Mouse (Mus musculus) lung, adult 2 months (tissue): ENCODE data around the gene Gm20219. TPM values are rescaled to one million over a fixed set of nuclear protein-coding genes. Genes with fewer than 3 reads are reported as not detected.
"Not testable (repeated sequence)": the region's sequence is repeated elsewhere in the genome, so short reads cannot be mapped to it uniquely, and the experiment has no call there.

Experiments used
- DNase-seq: peaks from one replicate; pipeline ENCODE4 v3.0.0; 2022
- H3K4me1 ChIP-seq: fragments of 200-500 bp; 2 replicates; pipeline ENCODE4 v1.6.1; 2011; ENCODE audit warnings: low read length; ENCODE audit not compliant: control insufficient read depth, insufficient read depth
- H3K4me3 ChIP-seq: fragments of 200-500 bp; replicated peaks from 2 replicates; pipeline ENCODE3; 2011; ENCODE audit warnings: low read depth, mild to moderate bottlenecking, control low read depth, low read length; ENCODE audit errors: extremely low read depth
- CTCF ChIP-seq: fragments of 200-500 bp; IDR thresholded peaks from 2 replicates; pipeline ENCODE4 v1.5.1; 2011; ENCODE audit warnings: mild to moderate bottlenecking, low read length, control low read depth; ENCODE audit not compliant: insufficient read depth
- POLR2A ChIP-seq: fragments of 200-500 bp; IDR thresholded peaks from 2 replicates; pipeline ENCODE4 v1.6.1; 2011; ENCODE audit warnings: low read depth, mild to moderate bottlenecking, control low read depth, low read length, borderline replicate concordance; ENCODE audit errors: extremely low read depth
- WGBS: fragments of 180-500 bp; shearing (Covaris S2); methylation state at CpG from one replicate; pipeline ENCODE4 v1.1.7; 2018; 5-methylcytosine and 5-hydroxymethylcytosine counted together
- polyA plus RNA-seq: library from polyadenylated mRNA; depleted of rRNA; stranded (reverse); fragments of >200 nt; gene quantifications from 2 replicates; pipeline ENCODE4 v1.2.3, GENCODE M21; 2012; rRNA removed

Gene Gm20219
- polyA plus RNA-seq, 1 experiment = 16.7 TPM

- DNase-seq = peak; percentile 90
- peak overlapping the region; percentile 74 for H3K4me3 ChIP-seq
- under 1% methylated on average over 42 of the region's 42 CpGs for WGBS
- TF ChIP-seq POLR2A = peak; percentile 22; the same call in 1 of the 2 replicates
- TF ChIP-seq CTCF = no peak
- H3K4me1 ChIP-seq = no peaks in the 10 kb centered on the region
Measured at GRCm38 (mm10) chr17:56507161-56508068, 46.8 kb downstream of the Gm20219 start.

- WGBS = 61% methylated on average over 15 of the region's 15 CpGs
- no peak for DNase-seq
- Histone ChIP-seq H3K4me1 (no peaks in the 10 kb centered on the region), H3K4me3 (no peak overlapping the region)
- no peak for TF ChIP-seq POLR2A
- TF ChIP-seq CTCF = no peak
Measured at GRCm38 (mm10) chr17:56506417-56507065, 47.6 kb downstream of the Gm20219 start.

DNA sequence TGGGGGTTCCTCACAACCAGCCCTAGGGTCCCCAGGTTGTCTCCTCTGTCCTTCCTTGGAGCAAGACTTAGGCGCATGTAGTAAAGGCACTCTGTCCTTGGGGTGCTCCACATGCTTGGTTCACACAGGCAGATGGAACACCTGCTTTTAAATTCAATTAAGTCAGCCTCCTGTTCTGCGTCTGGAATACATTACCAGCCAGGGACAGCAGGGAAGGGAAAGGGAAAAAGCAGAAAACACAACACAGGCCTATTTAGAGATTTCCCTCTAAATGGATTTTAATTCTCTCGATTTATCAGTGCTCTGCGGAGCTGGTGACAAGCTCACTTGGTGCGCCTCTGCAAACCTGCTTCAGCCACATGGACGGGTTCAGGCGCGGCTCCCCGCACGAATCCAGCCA is 48.8 kb downstream of the Gm20219 start:
- WGBS = 90% methylated on average over 10 of the region's 10 CpGs
- no peak overlapping the region for H3K4me3 ChIP-seq

GRCm38 (mm10) chr17:56502526-56502925 is 51.7 kb downstream of the Gm20219 start:
- Histone ChIP-seq H3K4me3 (no peak overlapping the region), H3K4me1 (no peaks in the 10 kb centered on the region)
- TF ChIP-seq POLR2A = no peak
- TF ChIP-seq CTCF = no peak
- WGBS = 24% methylated on average over 9 of the region's 9 CpGs
- no peak for DNase-seq

More for the DNA sequence above, 48.8 kb downstream of the Gm20219 start:
- no peak for TF ChIP-seq POLR2A
- TF ChIP-seq CTCF = no peak
- DNase-seq = no peak
- no peaks in the 10 kb centered on the region for H3K4me1 ChIP-seq

DNA sequence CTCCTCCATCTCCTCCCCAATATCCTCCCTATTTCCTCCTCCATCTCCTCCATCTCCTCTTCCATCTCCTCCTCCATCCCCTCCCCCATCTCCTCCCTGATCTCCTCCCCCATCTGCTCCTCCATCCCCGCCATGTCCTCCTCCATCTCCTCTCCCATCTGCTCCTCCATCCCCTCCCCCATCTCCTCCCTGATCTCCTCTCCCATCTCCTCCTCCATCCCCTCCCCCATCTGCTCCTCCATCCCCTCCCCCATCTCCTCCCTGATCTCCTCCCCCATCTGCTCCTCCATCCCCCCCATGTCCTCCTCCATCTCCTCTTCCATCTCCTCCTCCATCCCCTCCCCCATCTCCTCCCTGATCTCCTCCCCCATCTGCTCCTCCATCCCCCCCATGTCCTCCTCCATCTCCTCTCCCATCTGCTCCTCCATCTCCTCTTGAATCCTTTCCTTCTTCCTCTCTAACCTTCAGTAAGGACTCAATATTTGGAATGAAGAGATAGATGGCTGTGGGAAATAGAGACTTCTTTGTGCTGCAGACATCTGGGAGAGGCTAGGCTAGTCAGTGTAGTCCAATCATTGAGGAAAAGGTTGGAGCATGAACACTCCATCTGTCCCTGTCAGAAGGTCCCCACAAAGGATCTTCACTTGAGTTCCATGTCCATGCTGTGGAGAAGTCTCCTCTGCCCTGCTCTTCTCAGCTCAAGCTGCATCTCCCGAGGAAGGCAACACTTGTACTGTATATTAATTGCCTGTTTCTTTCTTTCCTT is 52.4 kb downstream of the Gm20219 start:
- H3K4me3 ChIP-seq, DNase-seq, H3K4me1 ChIP-seq: not testable (repeated sequence)
- WGBS = 58% methylated on average over 2 of the region's 2 CpGs

Other genes starting within 250 kb of the Gm20219 start
- gene Kdm4b, start 228.3 kb downstream of the Gm20219 start, polyA plus RNA-seq = 39.9 and 46.1 TPM in 2 replicates
- 128 and 171 TPM in 2 replicates for gene Ptprs, start 77.9 kb downstream of the Gm20219 start, polyA plus RNA-seq
- 0.17 and 0.22 TPM in 2 replicates for gene Znrf4, start 42.0 kb downstream of the Gm20219 start, polyA plus RNA-seq
- gene Safb2, start 30.2 kb upstream of the Gm20219 start, polyA plus RNA-seq = 92.1 and 99.5 TPM in 2 replicates
- 102 and 115 TPM in 2 replicates for gene Safb, start 30.4 kb upstream of the Gm20219 start, polyA plus RNA-seq
- gene 2410015M20Rik, start 55.4 kb upstream of the Gm20219 start, polyA plus RNA-seq = 81.7 and 104 TPM in 2 replicates
- 1,247 and 2,140 TPM in 2 replicates for gene Rpl36, start 59.0 kb upstream of the Gm20219 start, polyA plus RNA-seq
- 48.9 and 53.9 TPM in 2 replicates for gene Lonp1, start 72.5 kb upstream of the Gm20219 start, polyA plus RNA-seq
- 0.16 and 0.43 TPM in 2 replicates for gene Catsperd, start 73.8 kb upstream of the Gm20219 start, polyA plus RNA-seq
- 69.0 and 74.2 TPM in 2 replicates for gene Ranbp3, start 118.9 kb upstream of the Gm20219 start, polyA plus RNA-seq
- 348 and 393 TPM in 2 replicates for gene Ndufa11, start 163.4 kb upstream of the Gm20219 start, polyA plus RNA-seq
- 31.9 and 32.4 TPM in 2 replicates for gene Vmac, start 163.6 kb upstream of the Gm20219 start, polyA plus RNA-seq
- gene Nrtn, start 203.1 kb upstream of the Gm20219 start, polyA plus RNA-seq = 17.3 and 23.2 TPM in 2 replicates
- gene Dus3l, start 210.4 kb upstream of the Gm20219 start, polyA plus RNA-seq = 81.7 and 84.5 TPM in 2 replicates
- 1.6 and 2.2 TPM in 2 replicates for gene Prr22, start 215.9 kb upstream of the Gm20219 start, polyA plus RNA-seq